Mouse (Mus musculus) bone marrow, adult 2 months (tissue): Measurements from ENCODE around the gene Tor4a.

Experiments used
- CTCF ChIP-seq: fragments of 200-500 bp; IDR thresholded peaks from 2 replicates; pipeline ENCODE4 v1.5.1; 2011; ENCODE audit warnings: low read length, control low read depth; ENCODE audit not compliant: control insufficient read depth, insufficient read depth
- POLR2A ChIP-seq: fragments of 200-500 bp; IDR thresholded peaks from 2 replicates; pipeline ENCODE4 v1.6.1; 2011; ENCODE audit warnings: low read depth, mild to moderate bottlenecking, control low read depth, low read length, borderline replicate concordance; ENCODE audit not compliant: control insufficient read depth

DNA sequence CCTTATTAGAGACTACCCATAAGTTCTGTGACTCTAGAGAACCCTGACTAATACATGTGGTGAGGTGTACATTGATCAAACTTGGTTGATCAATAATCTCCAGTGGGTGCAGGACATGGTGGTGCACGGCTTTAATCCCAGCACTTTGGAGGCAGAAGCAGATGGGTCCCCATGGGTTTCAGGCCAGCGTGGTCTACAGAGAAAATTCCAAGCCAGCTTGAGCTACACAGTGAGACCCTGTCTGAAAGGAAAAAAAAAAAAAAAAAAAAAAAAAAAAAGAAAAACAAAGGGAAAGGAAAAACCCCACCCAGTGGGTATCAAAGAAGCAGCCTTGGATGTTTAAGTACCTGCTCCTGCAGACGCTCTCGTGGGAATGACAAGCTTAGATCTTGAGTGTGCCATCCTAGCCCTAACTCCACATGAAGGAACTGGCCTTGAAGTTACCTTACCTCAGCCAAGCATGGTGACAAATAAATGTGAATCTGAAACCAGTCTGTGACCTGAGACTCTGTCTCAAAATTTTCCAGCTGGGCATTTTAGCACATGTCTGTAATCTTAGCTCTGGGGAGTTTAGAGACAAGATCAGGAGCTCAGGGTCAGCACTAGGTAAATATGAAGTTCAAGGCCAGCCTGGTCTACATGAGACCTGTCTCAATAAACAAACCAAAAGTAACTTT is 45.3 kb downstream of the Tor4a start:
- TF ChIP-seq CTCF (no peak), POLR2A (no peak)
